Mouse (Mus musculus): Measurements from ENCODE around the gene Vmn2r90. TPM values are rescaled to one million over a fixed set of nuclear protein-coding genes. Genes with fewer than 3 reads are reported as not detected.

The Vmn2r90 gene
- polyA plus RNA-seq, 1 experiment from 2014 or later, result not detected

- Histone ChIP-seq H3K36me3 (replicated peaks) (no peaks in the 10 kb centered on the region), H3K4me1 (no peaks in the 10 kb centered on the region), H3K9me3 (no peaks in the 10 kb centered on the region), H3K27ac (no peak overlapping the region), H3K4me3 (no peak overlapping the region), H3K27me3 (ENCODE audit: poor library complexity, severe bottlenecking) (no peaks in the 10 kb centered on the region)
- DNase-seq (ENCODE audit: extremely low spot score, low spot score), result no peak
- 10% methylated on average over 3 of the region's 3 CpGs for WGBS
These were observed 62.9 kb downstream of the Vmn2r90 start for GRCm38 (mm10) chr17:17766481-17766880.

Other genes starting within 250 kb of the Vmn2r90 start
- 6.3 and 6.5 TPM in 2 replicates for gene Lnpep, start 78.7 kb upstream of the Vmn2r90 start, polyA plus RNA-seq (2016; fragmentation: Nextera tagmentation; extraction: Ambion mirVana)
- 51.0 and 53.7 TPM in 2 replicates for gene Spaca6, start 123.4 kb downstream of the Vmn2r90 start, polyA plus RNA-seq (2016; fragmentation: Nextera tagmentation; extraction: Ambion mirVana)
- 1.00 and 1.4 TPM in 2 replicates for gene Has1, start 151.5 kb downstream of the Vmn2r90 start, polyA plus RNA-seq (2016; fragmentation: Nextera tagmentation; extraction: Ambion mirVana)
- gene Fpr1, start 180.2 kb downstream of the Vmn2r90 start, polyA plus RNA-seq (2016; fragmentation: Nextera tagmentation; extraction: Ambion mirVana), result not detected in 2 replicates
- gene Fpr2, start 184.1 kb downstream of the Vmn2r90 start, polyA plus RNA-seq (2016; fragmentation: Nextera tagmentation; extraction: Ambion mirVana), result not detected in 2 replicates
- gene Fpr3, start 184.1 kb downstream of the Vmn2r90 start, polyA plus RNA-seq (2016; fragmentation: Nextera tagmentation; extraction: Ambion mirVana), result not detected in 2 replicates

All from forebrain, embryonic 10.5 days (tissue).